Mouse (Mus musculus) stomach, postnatal 0 days (tissue): ENCODE data around the gene Tnfrsf25. TPM values are rescaled to one million over a fixed set of nuclear protein-coding genes. Genes with fewer than 3 reads are reported as not detected.

Experiments used
- ATAC-seq: fragments of 200-750 bp; cut with Nextera tagmentation; 2 replicates; pipeline ENCODE4 v1.8.0; 2017; ENCODE audit not compliant: low FRiP score, low TSS enrichment
- DNase-seq: peaks from one replicate; pipeline ENCODE4 v3.0.0-alpha.2; 2016; ENCODE audit warnings: low spot score
- H3K27ac ChIP-seq: fragments of 300-500 bp; sonication (generic); replicated peaks from 2 replicates; pipeline ENCODE4 v1.5.1; 2014; ENCODE audit warnings: mild to moderate bottlenecking, control low read depth
- H3K27me3 ChIP-seq: fragments of 300-500 bp; sonication (generic); 2 replicates; pipeline ENCODE4 v1.6.1; 2014; ENCODE audit warnings: low read length; ENCODE audit not compliant: control insufficient read depth, insufficient read depth
- H3K36me3 ChIP-seq: fragments of 300-500 bp; sonication (generic); 2 replicates; pipeline ENCODE4 v1.6.1; 2014; ENCODE audit warnings: low read length, mixed read lengths; ENCODE audit not compliant: control insufficient read depth, insufficient read depth
- H3K4me1 ChIP-seq: fragments of 300-500 bp; sonication (generic); replicated peaks from 2 replicates; pipeline ENCODE4 v1.6.1; 2014; ENCODE audit warnings: antibody characterized with exemption; ENCODE audit not compliant: control insufficient read depth, insufficient read depth
- H3K4me2 ChIP-seq: fragments of 300-500 bp; sonication (generic); replicated peaks from 2 replicates; pipeline ENCODE4 v1.6.1; 2014; ENCODE audit warnings: low read depth, mild to moderate bottlenecking, control low read depth, moderate library complexity
- H3K4me3 ChIP-seq: fragments of 300-500 bp; sonication (generic); 2 replicates; pipeline ENCODE4 v1.5.1; 2014; ENCODE audit warnings: low read depth, low read length, control low read depth
- H3K9ac ChIP-seq: fragments of 300-500 bp; sonication (generic); 2 replicates; pipeline ENCODE4 v1.6.1; 2014; ENCODE audit warnings: mild to moderate bottlenecking, low read length, control low read depth, mixed read lengths
- H3K9me3 ChIP-seq: fragments of 300-500 bp; sonication (generic); 2 replicates; pipeline ENCODE4 v1.6.1; 2016; ENCODE audit warnings: low read length; ENCODE audit not compliant: control insufficient read depth
- CTCF ChIP-seq: IDR thresholded peaks from 2 replicates; pipeline ENCODE4 v1.5.1; 2016; ENCODE audit warnings: antibody characterized with exemption, low read depth, mild to moderate bottlenecking, moderate library complexity
- EP300 ChIP-seq: optimal IDR thresholded peaks from 2 replicates; pipeline ENCODE3; 2016; ENCODE audit warnings: antibody characterized with exemption
- WGBS: fragments of 180-500 bp; shearing (Covaris S2); extraction: QIAGEN DNeasy Blood & Tissue Kit; methylation state at CpG from one replicate; pipeline ENCODE4 v1.1.7; 2014; 5-methylcytosine and 5-hydroxymethylcytosine counted together
- polyA plus RNA-seq: library from polyadenylated mRNA; unstranded; fragments of >200 nt; fragmentation: Nextera tagmentation; extraction: Ambion mirVana; gene quantifications from 2 replicates; pipeline ENCODE4 v1.2.1, GENCODE M21; 2015

The Tnfrsf25 gene
- polyA plus RNA-seq, 1 experiment from 2014 or later, result 0.49 TPM

DNA sequence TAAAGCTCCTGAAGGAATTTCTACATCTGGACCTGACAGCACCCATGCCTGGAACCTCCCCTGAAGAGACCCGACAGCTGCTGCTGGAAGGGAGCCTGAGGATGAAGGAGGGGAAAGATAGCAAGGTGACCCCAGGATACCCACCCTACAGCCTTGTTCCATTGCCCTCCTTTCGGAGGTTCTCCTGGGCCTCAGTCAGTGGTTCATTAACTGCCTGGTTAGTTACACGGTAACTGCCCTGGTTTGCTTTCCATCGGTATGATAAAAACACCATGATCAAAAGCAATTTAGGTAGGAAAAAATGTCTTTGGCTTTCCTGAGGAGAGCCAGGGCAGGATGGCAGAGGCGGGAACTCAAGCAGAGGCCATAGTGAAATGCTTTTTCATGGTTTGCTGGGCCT lies 7.1 kb upstream of the Tnfrsf25 start:
- TF ChIP-seq CTCF, result no peak
- TF ChIP-seq EP300, result no peak
- peaks cover 12% of the 10 kb centered on the region for H3K36me3 ChIP-seq
- H3K27ac ChIP-seq, result no peak overlapping the region
- ATAC-seq (no peak), DNase-seq (no peak)
- no peak overlapping the region for H3K9ac ChIP-seq
- H3K9me3 ChIP-seq, result no peaks in the 10 kb centered on the region
- H3K27me3 ChIP-seq, result no peaks in the 10 kb centered on the region
- WGBS, result 94% methylated on average over 5 of the region's 5 CpGs
- H3K4me3 ChIP-seq, result no peak overlapping the region
- H3K4me1 ChIP-seq, result no peaks in the 10 kb centered on the region
- H3K4me2 ChIP-seq, result no peak overlapping the region; the same call in 1 of the 2 replicates

DNA sequence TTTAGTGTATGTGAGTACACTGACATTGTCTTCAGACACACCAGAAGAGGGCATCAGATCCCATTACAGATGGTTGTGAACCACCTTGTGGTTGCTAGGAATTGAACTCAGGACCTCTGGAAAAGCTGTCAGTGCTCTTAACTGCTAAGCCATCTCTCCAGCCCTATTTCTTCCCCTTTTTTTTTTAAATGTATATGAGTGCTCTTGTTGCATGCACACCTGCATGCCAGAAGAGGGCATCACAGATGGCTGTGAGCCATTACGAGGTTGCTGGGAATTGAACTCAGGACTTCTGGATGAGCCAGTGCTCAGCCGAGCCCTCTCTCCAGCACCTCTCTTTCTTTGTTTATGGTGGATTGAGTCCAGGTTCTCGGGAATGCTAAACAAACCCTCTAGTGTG lies 6.2 kb upstream of the Tnfrsf25 start:
- 66% methylated on average over 3 of the region's 3 CpGs for WGBS
- Histone ChIP-seq H3K4me3 (no peak overlapping the region), H3K27me3 (no peaks in the 10 kb centered on the region), H3K9me3 (no peaks in the 10 kb centered on the region), H3K4me2 (no peak overlapping the region), H3K36me3 (peaks cover 14% of the 10 kb centered on the region), H3K4me1 (no peaks in the 10 kb centered on the region), H3K9ac (no peak overlapping the region), H3K27ac (no peak overlapping the region)
- DNase-seq (no peak), ATAC-seq (no peak)
- TF ChIP-seq CTCF (peak; percentile 30), EP300 (no peak)

DNA sequence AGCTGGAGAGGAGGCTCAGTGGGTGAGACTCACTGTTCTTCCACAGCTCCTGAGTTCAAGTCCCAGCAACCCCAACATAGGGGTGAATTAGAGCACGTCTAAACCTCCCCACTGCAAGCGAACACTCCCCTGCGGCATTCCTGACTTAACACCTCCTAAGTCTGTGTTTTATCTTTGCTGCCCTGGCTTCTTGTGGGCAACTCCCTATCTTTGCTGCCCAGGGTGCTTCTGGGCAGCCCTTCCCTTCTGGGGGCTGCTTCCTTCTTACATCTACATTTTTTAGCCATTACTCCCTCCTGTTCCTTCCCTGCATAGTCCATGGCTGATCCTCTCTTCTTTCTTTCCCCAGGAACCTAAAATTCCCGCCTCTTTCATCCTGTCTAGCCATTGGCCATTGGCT lies 5.0 kb upstream of the Tnfrsf25 start:
- Histone ChIP-seq H3K9ac (no peak overlapping the region), H3K4me1 (no peaks in the 10 kb centered on the region), H3K27ac (no peak overlapping the region), H3K36me3 (peaks cover 14% of the 10 kb centered on the region), H3K4me2 (no peak overlapping the region), H3K9me3 (no peaks in the 10 kb centered on the region), H3K27me3 (no peaks in the 10 kb centered on the region), H3K4me3 (no peak overlapping the region)
- DNase-seq, result no peak
- 82% methylated on average over 4 of the region's 4 CpGs for WGBS
- TF ChIP-seq EP300, result no peak
- no peak for TF ChIP-seq CTCF
- no peak for ATAC-seq

DNA sequence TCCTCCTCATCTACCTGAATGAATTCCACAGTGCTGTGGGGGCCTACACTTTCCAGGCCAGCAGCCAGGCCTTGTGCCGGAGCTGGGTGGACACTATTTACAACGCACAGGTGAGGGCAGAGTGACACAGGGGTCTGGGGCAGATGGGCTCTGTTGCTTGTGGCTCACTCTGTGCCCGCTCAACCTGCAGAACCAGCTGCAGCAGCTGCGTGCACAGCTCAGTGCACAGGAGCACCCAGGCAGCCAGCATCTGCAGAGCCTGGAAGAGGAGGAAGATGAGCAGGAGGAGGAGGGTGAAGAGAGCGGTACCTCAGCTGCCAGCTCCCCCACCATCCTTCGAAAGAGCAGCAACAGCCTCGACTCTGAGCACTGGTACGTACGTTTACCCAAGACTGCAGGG lies 3.4 kb upstream of the Tnfrsf25 start:
- no peak for ATAC-seq
- DNase-seq, result no peak
- H3K9ac ChIP-seq, result no peak overlapping the region
- no peaks in the 10 kb centered on the region for H3K9me3 ChIP-seq
- H3K27ac ChIP-seq, result no peak overlapping the region
- H3K4me2 ChIP-seq, result no peak overlapping the region
- no peaks in the 10 kb centered on the region for H3K27me3 ChIP-seq
- 72% methylated on average over 9 of the region's 9 CpGs for WGBS
- no peak for TF ChIP-seq CTCF
- TF ChIP-seq EP300, result no peak
- H3K4me3 ChIP-seq, result no peak overlapping the region
- no peaks in the 10 kb centered on the region; the same call in 1 of the 2 replicates for H3K4me1 ChIP-seq
- H3K36me3 ChIP-seq, result peaks cover 11% of the 10 kb centered on the region

DNA sequence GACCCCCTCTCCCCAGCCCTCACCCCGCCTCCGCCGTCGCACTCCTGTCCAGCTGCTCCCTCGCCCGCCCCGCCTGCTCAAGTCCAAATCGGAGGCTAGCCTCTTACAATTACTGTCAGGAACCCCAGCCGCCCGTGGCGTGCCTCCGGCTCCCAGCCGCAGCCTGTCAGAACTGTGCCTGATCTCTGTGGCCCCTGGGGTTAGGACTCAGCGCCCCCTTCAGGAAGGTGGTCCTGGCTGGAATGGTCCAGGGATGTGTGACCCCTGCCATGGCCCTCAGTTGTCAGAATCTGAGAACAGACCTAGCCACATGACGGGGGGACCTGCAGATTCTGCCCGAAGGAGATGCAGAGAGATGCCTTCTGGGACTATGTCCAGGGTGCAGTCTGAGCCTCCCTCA lies 1.7 kb upstream of the Tnfrsf25 start:
- Histone ChIP-seq H3K27me3 (no peaks in the 10 kb centered on the region), H3K4me3 (no peak overlapping the region), H3K36me3 (peaks cover 6% of the 10 kb centered on the region), H3K27ac (no peak overlapping the region), H3K9ac (no peak overlapping the region), H3K4me1 (peaks cover 2% of the 10 kb centered on the region; the same call in 1 of the 2 replicates), H3K9me3 (no peaks in the 10 kb centered on the region), H3K4me2 (no peak overlapping the region)
- ATAC-seq (no peak), DNase-seq (no peak)
- 0 out of 2 replicates have a peak, but pooled peaks have one; percentile 12 for TF ChIP-seq CTCF
- no peak for TF ChIP-seq EP300
- 84% methylated on average over 16 of the region's 16 CpGs for WGBS

DNA sequence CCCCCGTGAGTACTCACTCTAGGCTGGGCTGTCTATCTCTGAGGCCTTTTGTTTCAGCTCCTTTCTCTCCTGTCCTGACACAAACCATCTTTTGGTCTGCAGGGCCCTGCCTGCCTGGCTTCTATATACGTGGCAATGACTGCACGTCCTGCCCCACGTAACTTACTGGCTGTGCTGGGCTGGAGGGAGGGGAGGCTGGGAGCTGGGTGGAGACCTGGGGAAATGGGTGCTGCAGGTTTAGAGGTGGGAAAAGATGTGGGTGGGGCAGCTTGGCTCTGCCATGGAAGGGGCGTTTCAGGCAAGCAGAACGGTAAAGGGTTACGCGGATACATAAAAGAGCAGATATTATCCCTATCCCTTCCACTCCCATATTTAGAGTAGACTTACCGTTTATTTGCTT lies 1.8 kb downstream of the Tnfrsf25 start:
- ATAC-seq (peak; percentile 62), DNase-seq (peak; percentile 83)
- Histone ChIP-seq H3K36me3 (peaks cover 6% of the 10 kb centered on the region), H3K4me1 (peaks cover 2% of the 10 kb centered on the region; the same call in 1 of the 2 replicates), H3K9me3 (no peaks in the 10 kb centered on the region), H3K9ac (no peak overlapping the region), H3K4me3 (no peak overlapping the region), H3K27me3 (peaks cover 8% of the 10 kb centered on the region; the same call in 1 of the 2 replicates), H3K4me2 (no peak overlapping the region), H3K27ac (no peak overlapping the region)
- TF ChIP-seq EP300, result no peak
- TF ChIP-seq CTCF, result no peak
- WGBS, result 54% methylated on average over 9 of the region's 9 CpGs
